Mouse (Mus musculus) CH12.LX (cell line): ENCODE data around the gene Cradd. TPM values are rescaled to one million over a fixed set of nuclear protein-coding genes. Genes with fewer than 3 reads are reported as not detected.

ENCODE experiments used
- DNase-seq: peaks from one replicate; pipeline ENCODE4 v3.0.0-alpha.2; 2013; ENCODE audit errors: extremely low read depth
- H3K27ac ChIP-seq: 2 replicates; pipeline ENCODE4 v1.5.1; 2012; ENCODE audit warnings: low read depth, mild to moderate bottlenecking, control low read depth, moderate library complexity; ENCODE audit not compliant: insufficient read depth
- H3K27me3 ChIP-seq: replicated peaks from 2 replicates; pipeline ENCODE3; 2012; ENCODE audit warnings: inconsistent platforms
- H3K36me3 ChIP-seq, 2 experiments: replicated peaks in 1 of 2; 2 replicates each; pipeline versions ENCODE3 to v1.6.1; 2012; ENCODE audit warnings: inconsistent platforms in 1 of 2, low read length in 1 of 2, mild to moderate bottlenecking in 1 of 2, mixed read lengths in 1 of 2, moderate library complexity in 1 of 2; ENCODE audit not compliant: control insufficient read depth in 1 of 2, insufficient read depth in 1 of 2
- H3K4me1 ChIP-seq, 2 experiments: 2 replicates each; pipeline ENCODE4 v1.6.1; 2012; ENCODE audit warnings: inconsistent platforms in 1 of 2, moderate library complexity in 1 of 2; ENCODE audit not compliant: insufficient read depth in 2 of 2, control insufficient read depth in 1 of 2
- H3K4me2 ChIP-seq: 2 replicates; pipeline ENCODE4 v1.6.1; 2012; ENCODE audit warnings: low read depth, mild to moderate bottlenecking, control low read depth; ENCODE audit not compliant: poor library complexity, insufficient read depth, severe bottlenecking
- H3K4me3 ChIP-seq, 3 experiments: fragments of 150-350 bp in 1 of 3; sonication (generic) in 1 of 3; replicated peaks in 1 of 3; 2 replicates each; pipeline versions ENCODE3 to v1.5.1; 2011 to 2012; ENCODE audit warnings: low read depth in 2 of 3, low read length in 2 of 3, mild to moderate bottlenecking in 2 of 3, moderate library complexity in 2 of 3, control low read depth in 1 of 3, improper control_type of control experiment in 1 of 3, inconsistent platforms in 1 of 3, mixed read lengths in 1 of 3; ENCODE audit not compliant: poor library complexity in 1 of 3
- H3K79me2 ChIP-seq: replicated peaks from 2 replicates; pipeline ENCODE4 v1.6.1; 2012; ENCODE audit warnings: mild to moderate bottlenecking, moderate library complexity; ENCODE audit not compliant: control insufficient read depth, poor library complexity, insufficient read depth, severe bottlenecking; ENCODE audit errors: extremely low read depth
- H3K9ac ChIP-seq: 2 replicates; pipeline ENCODE4 v1.6.1; 2012; ENCODE audit warnings: low read depth, mild to moderate bottlenecking, control low read depth, moderate library complexity; ENCODE audit not compliant: insufficient read depth
- H3K9me3 ChIP-seq: replicated peaks from 2 replicates; pipeline ENCODE3; 2012; ENCODE audit warnings: low read length, inconsistent platforms, mixed read lengths
- BHLHE40 ChIP-seq: IDR thresholded peaks from 2 replicates; pipeline ENCODE4 v1.6.1; 2011; ENCODE audit warnings: mild to moderate bottlenecking, low read depth, low read length, improper control_type of control experiment
- CHD2 ChIP-seq: IDR thresholded peaks from 2 replicates; pipeline ENCODE4 v1.6.1; 2011; ENCODE audit warnings: low read length, improper control_type of control experiment
- CTCF ChIP-seq, 2 experiments: IDR thresholded peaks in 1 of 2; conservative IDR thresholded peaks in 1 of 2; 2 replicates each; pipeline ENCODE4 v1.5.1; 2011 to 2012; ENCODE audit warnings: low read depth in 2 of 2, low read length in 2 of 2, improper control_type of control experiment in 1 of 2, inconsistent platforms in 1 of 2, mild to moderate bottlenecking in 1 of 2, moderate library complexity in 1 of 2
- E2F4 ChIP-seq: IDR thresholded peaks from 2 replicates; pipeline ENCODE4 v1.6.1; 2011; ENCODE audit warnings: low read depth, low read length, improper control_type of control experiment; ENCODE audit not compliant: insufficient replicate concordance
- ELF1 ChIP-seq: IDR thresholded peaks from 2 replicates; pipeline ENCODE4 v1.6.1; 2014; ENCODE audit warnings: low read depth, mild to moderate bottlenecking, inconsistent platforms, low read length, improper control_type of control experiment
- EP300 ChIP-seq: IDR thresholded peaks from 2 replicates; pipeline ENCODE4 v1.6.1; 2011; ENCODE audit warnings: low read length, improper control_type of control experiment
- GABPA ChIP-seq: IDR thresholded peaks from 2 replicates; pipeline ENCODE4 v1.6.1; 2012; ENCODE audit warnings: low read depth, low read length, improper control_type of control experiment, inconsistent platforms; ENCODE audit not compliant: insufficient replicate concordance
- IRF4 ChIP-seq: IDR thresholded peaks from 2 replicates; pipeline ENCODE4 v1.6.1; 2014; ENCODE audit warnings: low read depth, mild to moderate bottlenecking, inconsistent platforms, low read length, improper control_type of control experiment
- JUN ChIP-seq: IDR thresholded peaks from 2 replicates; pipeline ENCODE4 v1.6.1; 2011; ENCODE audit warnings: low read depth, mild to moderate bottlenecking, low read length, improper control_type of control experiment, moderate library complexity; ENCODE audit not compliant: insufficient read depth
- JUND ChIP-seq: conservative IDR thresholded peaks from 2 replicates; pipeline ENCODE4 v1.6.1; 2011; ENCODE audit warnings: low read depth, low read length, improper control_type of control experiment
- KAT2A ChIP-seq: IDR thresholded peaks from 2 replicates; pipeline ENCODE4 v1.6.1; 2012; ENCODE audit warnings: low read length, improper control_type of control experiment, inconsistent platforms; ENCODE audit not compliant: insufficient replicate concordance
- MAFK ChIP-seq: IDR thresholded peaks from 2 replicates; pipeline ENCODE4 v1.6.1; 2011; ENCODE audit warnings: low read length, improper control_type of control experiment; ENCODE audit not compliant: insufficient replicate concordance
- MAX ChIP-seq: IDR thresholded peaks from 2 replicates; pipeline ENCODE4 v1.6.1; 2011; ENCODE audit warnings: low read length, improper control_type of control experiment
- MAZ ChIP-seq: IDR thresholded peaks from 2 replicates; pipeline ENCODE4 v1.6.1; 2012; ENCODE audit warnings: low read depth, mild to moderate bottlenecking, inconsistent platforms, low read length, improper control_type of control experiment, moderate library complexity
- MEF2A ChIP-seq: IDR thresholded peaks from 2 replicates; pipeline ENCODE4 v1.6.1; 2014; ENCODE audit warnings: low read depth, mild to moderate bottlenecking, inconsistent platforms, low read length, improper control_type of control experiment, borderline replicate concordance
- MXI1 ChIP-seq: IDR thresholded peaks from 2 replicates; pipeline ENCODE4 v1.6.1; 2011; ENCODE audit warnings: mild to moderate bottlenecking, low read depth, low read length, improper control_type of control experiment
- MYC ChIP-seq: IDR thresholded peaks from 2 replicates; pipeline ENCODE4 v1.6.1; 2011; ENCODE audit warnings: low read depth, mild to moderate bottlenecking, improper control_type of control experiment, low read length
- NELFE ChIP-seq: IDR thresholded peaks from 2 replicates; pipeline ENCODE4 v1.6.1; 2011; ENCODE audit warnings: low read depth, low read length, improper control_type of control experiment
- NRF1 ChIP-seq: IDR thresholded peaks from 2 replicates; pipeline ENCODE4 v1.6.1; 2014; ENCODE audit warnings: low read depth, mild to moderate bottlenecking, inconsistent platforms, low read length, improper control_type of control experiment, moderate library complexity
- PAX5 ChIP-seq: IDR thresholded peaks from 2 replicates; pipeline ENCODE4 v1.6.1; 2012; ENCODE audit warnings: low read length, inconsistent platforms, mixed read lengths
- POLR2AphosphoS2 ChIP-seq: IDR thresholded peaks from 2 replicates; pipeline ENCODE4 v1.6.1; 2011; ENCODE audit warnings: low read depth, low read length, improper control_type of control experiment
- RAD21 ChIP-seq: IDR thresholded peaks from 2 replicates; pipeline ENCODE4 v1.6.1; 2011; ENCODE audit warnings: low read depth, mild to moderate bottlenecking, low read length, improper control_type of control experiment, moderate library complexity
- RCOR1 ChIP-seq: conservative IDR thresholded peaks from 2 replicates; pipeline ENCODE4 v1.6.1; 2012; ENCODE audit warnings: low read depth, mild to moderate bottlenecking, inconsistent platforms, low read length, improper control_type of control experiment
- SIN3A ChIP-seq: IDR thresholded peaks from 2 replicates; pipeline ENCODE4 v1.6.1; 2012; ENCODE audit warnings: low read length, improper control_type of control experiment, inconsistent platforms
- SMC3 ChIP-seq: IDR thresholded peaks from 2 replicates; pipeline ENCODE4 v1.6.1; 2011; ENCODE audit warnings: low read depth, low read length, improper control_type of control experiment
- UBTF ChIP-seq: IDR thresholded peaks from 2 replicates; pipeline ENCODE4 v1.6.1; 2012; ENCODE audit warnings: low read depth, mild to moderate bottlenecking, inconsistent platforms, low read length, improper control_type of control experiment, moderate library complexity
- USF1 ChIP-seq: IDR thresholded peaks from 2 replicates; pipeline ENCODE4 v1.6.1; 2014; ENCODE audit warnings: low read depth, mild to moderate bottlenecking, inconsistent platforms, low read length, improper control_type of control experiment
- USF2 ChIP-seq: conservative IDR thresholded peaks from 2 replicates; pipeline ENCODE4 v1.6.1; 2011; ENCODE audit warnings: low read depth, low read length, improper control_type of control experiment
- ZMIZ1 ChIP-seq: IDR thresholded peaks from 2 replicates; pipeline ENCODE4 v1.6.1; 2012; ENCODE audit warnings: low read depth, mild to moderate bottlenecking, inconsistent platforms, low read length, improper control_type of control experiment
- ZNF384 ChIP-seq: IDR thresholded peaks from 2 replicates; pipeline ENCODE4 v1.6.1; 2012; ENCODE audit warnings: low read depth, low read length, improper control_type of control experiment, inconsistent platforms
- dilution Hi-C: fragments of 300-500 bp; cut with MboI; formaldehyde crosslinking; loops from 2 replicates; pipeline ENCODE4 v1.14.3; 2020; ENCODE audit warnings: low sequenced_read_pairs; ENCODE audit not compliant: extremely low pct_unique_long_range_greater_than_20kb, extremely low pct_ligation_motif_present
- in situ Hi-C: fragments of 300-500 bp; cut with MboI; formaldehyde crosslinking; loops from 3 replicates; pipeline ENCODE4 v1.14.3; 2019; ENCODE audit warnings: low sequenced_read_pairs, low pct_ligation_motif_present, low pct_unique_long_range_greater_than_20kb, mixed read lengths
- polyA plus RNA-seq: library from polyadenylated mRNA; unstranded; fragments of >175 nt; gene quantifications from 2 replicates; pipeline ENCODE4 v1.2.1, GENCODE M21; 2012; ENCODE audit warnings: low read depth; ENCODE audit not compliant: insufficient read length
- total RNA-seq, 2 experiments: library from RNA; depleted of rRNA; stranded (reverse); fragments of 300-350 nt in 1 of 2; fragments of >200 nt in 1 of 2; gene quantifications; 2 replicates each; pipeline ENCODE4 v1.2.3; 2012 to 2014

Cradd gene
- total and polyA plus RNA-seq, 3 experiments: 5.6 to 8.8 (median 5.6) TPM

GRCm38 (mm10) chr10:95266983-95267382 lies 57.0 kb downstream of the Cradd start:
- Histone ChIP-seq H3K9me3 (no peaks in the 10 kb centered on the region), H3K27ac (no peak overlapping the region), H3K36me3 (peaks cover 0 to 2% of the 10 kb centered on the region in 2 experiments), H3K9ac (no peak overlapping the region), H3K4me3 (no peak overlapping the region), H3K4me1 (peaks cover 0 to 27% of the 10 kb centered on the region in 2 experiments; a peak in 2 of 4 replicates), H3K79me2 (no peaks in the 10 kb centered on the region), H3K4me2 (peak overlapping the region; percentile 33; the same call in 1 of the 2 replicates)
- DNase-seq: no peak
- in situ Hi-C loops (no loop called here), dilution Hi-C loops (no loop called here)
- TF ChIP-seq ELF1 (no peak), RAD21 (no peak), PAX5 (no peak), MAX (no peak), USF2 (no peak), SMC3 (no peak), ZMIZ1 (no peak), MEF2A (no peak), IRF4 (no peak), MYC (no peak), GABPA (no peak), NRF1 (no peak), EP300 (no peak), NELFE (no peak), UBTF (no peak)
- TF ChIP-seq, all 38 proteins: peak for 0
- no peaks in the 10 kb centered on the region for H3K27me3 ChIP-seq

- in situ Hi-C loops: no loop called here
- DNase-seq: peak; percentile 10
- Histone ChIP-seq H3K4me1 (peaks cover 0 to 29% of the 10 kb centered on the region in 2 experiments; a peak in 2 of 4 replicates), H3K4me2 (peak overlapping the region; percentile 33), H3K4me3 (peak overlapping the region in 2 of 3 experiments; percentile 39 to 43), H3K79me2 (no peaks in the 10 kb centered on the region), H3K9ac (peak overlapping the region; percentile 87), H3K9me3 (no peaks in the 10 kb centered on the region), H3K27ac (peak overlapping the region; percentile 9; the same call in 1 of the 2 replicates), H3K36me3 (peaks cover 0 to 2% of the 10 kb centered on the region in 2 experiments), H3K27me3 (no peaks in the 10 kb centered on the region)
- dilution Hi-C loops: no loop called here
- TF ChIP-seq SMC3: no peak
- no peak for TF ChIP-seq ZNF384
- TF ChIP-seq E2F4: no peak
- TF ChIP-seq USF1: no peak
- TF ChIP-seq MAX: peak; percentile 57
- TF ChIP-seq RCOR1: no peak
- no peak for TF ChIP-seq MAFK
- peak; percentile 49; the same call in 1 of the 2 replicates for TF ChIP-seq BHLHE40
- no peak for TF ChIP-seq CTCF (conservative IDR thresholded peaks at IDR 0.05 in 1 of 2, IDR thresholded peaks at IDR 0.05 in 1 of 2; ENCODE audit: low read depth in 2 of 2, low read length in 2 of 2)
- TF ChIP-seq ELF1: no peak
- no peak for TF ChIP-seq POLR2AphosphoS2
- TF ChIP-seq JUN: no peak
- TF ChIP-seq SIN3A: 0 out of 2 replicates have a peak, but pooled peaks have one; percentile 43
- no peak for TF ChIP-seq MEF2A
- TF ChIP-seq IRF4: peak; percentile 29; the same call in 1 of the 2 replicates
- no peak for TF ChIP-seq PAX5
- TF ChIP-seq UBTF: no peak
- no peak for TF ChIP-seq CHD2
- no peak for TF ChIP-seq NRF1
- peak; percentile 63 for TF ChIP-seq MXI1
- no peak for TF ChIP-seq RAD21
- TF ChIP-seq MAZ: no peak
- no peak for TF ChIP-seq NELFE
- TF ChIP-seq KAT2A: no peak
- no peak for TF ChIP-seq JUND
- no peak for TF ChIP-seq ZMIZ1
Observed at GRCm38 (mm10) chr10:95266041-95266762, 57.7 kb downstream of the Cradd start.
